In genomic region chr7:112923712-112924111, GRCm38 (mm10) we compare ENCODE assay signal across 20 mouse cellular contexts. TPM values are rescaled to one million over a fixed set of nuclear protein-coding genes. Genes with fewer than 3 reads are reported as not detected.
"Had no signal": no experiment of that assay in that cellular context is flagged by ENCODE, and none has a peak within 500 bp of the region (broad histone marks: within the 10 kb centered on the region; RNA-seq: fewer than 3 reads in every experiment).

No protein-coding gene starts in this region.

- H3K27me3 ChIP-seq: neural tube, embryonic 13.5 days; neural tube, embryonic 15.5 days had no signal

- H3K4me3 ChIP-seq: liver, embryonic 12.5 days; myocyte; neural tube, embryonic 13.5 days; neural tube, embryonic 15.5 days had no signal

- H3K4me2 ChIP-seq: liver, embryonic 12.5 days; midbrain, embryonic 11.5 days; neural tube, embryonic 13.5 days; neural tube, embryonic 15.5 days had no signal

- ATAC-seq: liver, embryonic 12.5 days; midbrain, embryonic 16.5 days had no signal

- H3K9me3 ChIP-seq: liver, embryonic 12.5 days; neural tube, embryonic 13.5 days; neural tube, embryonic 15.5 days had no signal

- H3K9ac ChIP-seq: liver, embryonic 12.5 days; liver, embryonic 14.5 days; neural tube, embryonic 13.5 days; neural tube, embryonic 15.5 days had no signal

- H3K27ac ChIP-seq: liver, embryonic 12.5 days; liver, embryonic 14.5 days; neural tube, embryonic 13.5 days; neural tube, embryonic 15.5 days had no signal

- H3K36me3 ChIP-seq: liver, embryonic 12.5 days; neural tube, embryonic 13.5 days; neural tube, embryonic 15.5 days had no signal

- H3K4me1 ChIP-seq: liver, embryonic 12.5 days had no signal

- DNase-seq: lung, adult 2 months; lung, postnatal 14 days; lung, postnatal 36 days; midbrain, embryonic 14.5 days; retina, postnatal 1 day; right cerebral cortex, adult 18-20 months; right cerebral cortex, postnatal 25 days; right cerebral cortex, postnatal 4 days; spleen, adult 18-20 months; thymus, adult 18-20 months; thymus, postnatal 14 days; thymus, postnatal 36 days had no signal

RNA-seq across cellular contexts. Expression of gene Rassf10, which starts 30.1 kb away (rescaled TPM):
- polyA plus RNA-seq: liver, embryonic 16.5 days; myocyte had no signal
